Mouse (Mus musculus): ENCODE data around the gene Psma6.

GRCm38 (mm10) chr12:55344583-55344982 lies 39.4 kb upstream of the Psma6 start:
- no peak for TF ChIP-seq CTCF (IDR thresholded peaks at IDR 0.05; ENCODE audit: borderline replicate concordance, insufficient read depth, low read depth, low read length)
- no peak for TF ChIP-seq POLR2A (IDR thresholded peaks at IDR 0.05; ENCODE audit: borderline replicate concordance, insufficient read depth, low read length)
